9 mouse cellular contexts compared by ENCODE assay signal in genomic region chr5:125157375-125158033, GRCm38 (mm10). TPM values are rescaled to one million over a fixed set of nuclear protein-coding genes. Genes with fewer than 3 reads are reported as not detected.
DNase-seq lines count a peak whose midpoint lies in the region; ATAC-seq and TF ChIP-seq lines count a peak whose summit lies in the region.
"Had no signal": no experiment of that assay in that cellular context is flagged by ENCODE, and none has a peak within 500 bp of the region (broad histone marks: within the 10 kb centered on the region; RNA-seq: fewer than 3 reads in every experiment).

No protein-coding gene starts in this region.

- peaks cover 100% of the 10 kb centered on the region for H3K4me1 ChIP-seq in E14TG2a.4 (replicated peaks; ENCODE audit: low read depth, low read length)
- peaks cover 88% of the 10 kb centered on the region for H3K4me1 ChIP-seq in forebrain, embryonic 15.5 days

- H3K4me3 ChIP-seq in gastrocnemius, adult 2 months = peak overlapping the region; percentile 13
- peak overlapping the region; percentile 62 for H3K4me3 ChIP-seq in E14TG2a.4 (replicated peaks; ENCODE audit: low read length)
- H3K4me3 ChIP-seq in forebrain, embryonic 15.5 days = no peak overlapping the region

- peaks cover 28% of the 10 kb centered on the region for H3K36me3 ChIP-seq in E14TG2a.4 (ENCODE audit: insufficient read depth, low read length)
- no peaks in the 10 kb centered on the region for H3K36me3 ChIP-seq in forebrain, embryonic 15.5 days

- no peaks in the 10 kb centered on the region for H3K27me3 ChIP-seq in E14TG2a.4 (ENCODE audit: insufficient read depth, low read length)
- H3K27me3 ChIP-seq in forebrain, embryonic 15.5 days = no peaks in the 10 kb centered on the region

- TF ChIP-seq CTCF in gastrocnemius, adult 2 months (IDR thresholded peaks at IDR 0.05) = no peak
- no peak for TF ChIP-seq CTCF in E14TG2a.4 (conservative IDR thresholded peaks at IDR 0.05; ENCODE audit: low read length)

- ATAC-seq in forebrain, embryonic 15.5 days (replicated peaks) = no peak

- no peak for DNase-seq in gastrocnemius, adult 2 months
- no peak for DNase-seq in gastrocnemius, adult 18-20 months (ENCODE audit: low spot score)
- DNase-seq in lung, postnatal 10 days = peak; percentile 54
- DNase-seq in Muller cell, postnatal 12 days (ENCODE audit: inconsistent ontology term) = no peak
- no peak for DNase-seq in spleen, adult 18-20 months
- no peak for DNase-seq in left cerebral cortex, adult 18-20 months (ENCODE audit: low spot score in 2 of 2)

- peak overlapping the region; percentile 93 for H3K27ac ChIP-seq in gastrocnemius, adult 2 months
- peak overlapping the region; percentile 95 for H3K27ac ChIP-seq in forebrain, embryonic 15.5 days (replicated peaks)
- H3K27ac ChIP-seq: macrophage had no signal

- peak overlapping the region; percentile 2; the same call in 1 of the 2 replicates for H3K9ac ChIP-seq in forebrain, embryonic 15.5 days (replicated peaks)

- H3K9me3 ChIP-seq in E14TG2a.4 (ENCODE audit: low read length) = no peaks in the 10 kb centered on the region
- no peaks in the 10 kb centered on the region for H3K9me3 ChIP-seq in forebrain, embryonic 15.5 days

- intact Hi-C loops in gastrocnemius, adult 2 months (cut with DNase I) = loop anchor here (2.0 kb wide), 1 partner anchor 17 kb away; no protein-coding TSS in a partner anchor

- 50% methylated on average over 8 of the region's 8 CpGs for WGBS in forebrain, embryonic 15.5 days

- no peak overlapping the region; the same call in 1 of the 2 replicates for H3K4me2 ChIP-seq in forebrain, embryonic 15.5 days (replicated peaks)

RNA-seq across cellular contexts. Expression of gene Ncor2, which starts 21.5 kb away (rescaled TPM):
- total RNA-seq in gastrocnemius, adult 2 months (2021) = 100 to 1,000 TPM; 123 to 153 TPM
- total RNA-seq in gastrocnemius, adult 18-20 months (2021) = 100 to 1,000 TPM; 118 to 134 TPM
- polyA plus RNA-seq in forebrain, embryonic 15.5 days (2015; fragmentation: Nextera tagmentation; extraction: Ambion mirVana) = 30.2 and 31.6 TPM in 2 replicates
- total RNA-seq in left cerebral cortex, adult 18-20 months (2021) = 100 to 1,000 TPM; 177 to 208 TPM
